Mouse (Mus musculus) kidney, postnatal 0 days (tissue): ENCODE measurements at regions not wholly inside any gene's neighbourhood (a gene's known extent, or its start where the extent isn't known, plus 50 kb on each side); places are given as distances from the start of the nearest gene placed in this dataset.
A peak's percentile ranks its signal among the peaks of the same experiment; 100 is the strongest.

Experiments
- ATAC-seq: fragments of 200-750 bp; cut with Nextera tagmentation; replicated peaks from 2 replicates; pipeline ENCODE4 v1.8.0; 2017; ENCODE audit warnings: low read depth, moderate number of reproducible peaks, moderate TSS enrichment, moderate library complexity; ENCODE audit not compliant: low FRiP score
- DNase-seq: peaks from one replicate; pipeline ENCODE4 v3.0.0-alpha.2; 2016; ENCODE audit warnings: low spot score
- H3K27ac ChIP-seq: fragments of 300-500 bp; sonication (generic); 2 replicates; pipeline ENCODE4 v1.5.1; 2014; ENCODE audit warnings: mild to moderate bottlenecking
- H3K27me3 ChIP-seq: fragments of 300-500 bp; sonication (generic); 2 replicates; pipeline ENCODE4 v1.6.1; 2014; ENCODE audit warnings: low read length, mixed read lengths; ENCODE audit not compliant: insufficient read depth
- H3K36me3 ChIP-seq: fragments of 300-500 bp; sonication (generic); 2 replicates; pipeline ENCODE4 v1.6.1; 2014; ENCODE audit warnings: low read length, mixed read lengths; ENCODE audit not compliant: insufficient read depth
- H3K4me1 ChIP-seq: fragments of 300-500 bp; sonication (generic); replicated peaks from 2 replicates; pipeline ENCODE4 v1.6.1; 2014; ENCODE audit warnings: antibody characterized with exemption, low read length, mixed read lengths; ENCODE audit not compliant: insufficient read depth
- H3K4me2 ChIP-seq: fragments of 300-500 bp; sonication (generic); 2 replicates; pipeline ENCODE4 v1.6.1; 2014; ENCODE audit warnings: mild to moderate bottlenecking, low read length, moderate library complexity, mixed read lengths
- H3K4me3 ChIP-seq: fragments of 300-500 bp; sonication (generic); replicated peaks from 2 replicates; pipeline ENCODE4 v1.5.1; 2014; ENCODE audit warnings: low read depth, low read length
- H3K9ac ChIP-seq: fragments of 300-500 bp; sonication (generic); 2 replicates; pipeline ENCODE4 v1.6.1; 2014; ENCODE audit warnings: low read depth, low read length
- H3K9me3 ChIP-seq: fragments of 300-500 bp; sonication (generic); replicated peaks from 2 replicates; pipeline ENCODE4 v1.6.1; 2016; ENCODE audit warnings: low read length, inconsistent platforms, mixed read lengths
- CTCF ChIP-seq: IDR thresholded peaks from 2 replicates; pipeline ENCODE4 v1.5.1; 2016; ENCODE audit warnings: antibody characterized with exemption, low read depth, mild to moderate bottlenecking, moderate library complexity
- WGBS: fragments of 180-500 bp; shearing (Covaris S2); extraction: QIAGEN DNeasy Blood & Tissue Kit; methylation state at CpG from one replicate; pipeline ENCODE4 v1.1.7; 2014; 5-methylcytosine and 5-hydroxymethylcytosine counted together

DNA sequence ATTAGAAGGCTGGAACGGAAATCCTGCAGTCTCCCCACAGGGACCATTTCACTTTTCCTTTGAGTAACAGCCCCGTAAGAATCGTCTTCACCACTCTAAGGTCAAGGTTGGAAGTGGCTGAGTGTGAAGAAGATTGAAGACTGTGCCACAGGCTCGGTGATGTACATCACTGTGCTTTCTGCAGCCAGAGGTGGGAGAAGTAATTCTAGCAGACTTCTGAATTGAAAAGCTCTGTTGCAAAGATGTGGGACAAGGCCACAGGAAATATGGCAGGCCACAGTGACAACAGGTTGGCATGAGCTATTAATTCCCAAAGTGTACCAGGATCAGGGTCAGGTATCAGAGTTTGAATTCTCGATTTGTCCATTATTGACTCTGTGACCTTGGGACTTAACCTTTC lies 219.9 kb downstream of the Tmem114 start:
- Histone ChIP-seq H3K27me3 (no peaks in the 10 kb centered on the region), H3K36me3 (no peaks in the 10 kb centered on the region), H3K4me3 (no peak overlapping the region), H3K9me3 (no peaks in the 10 kb centered on the region), H3K27ac (no peak overlapping the region), H3K4me2 (no peak overlapping the region), H3K9ac (no peak overlapping the region), H3K4me1 (no peaks in the 10 kb centered on the region)
- TF ChIP-seq CTCF: no peak
- ATAC-seq (no peak), DNase-seq (no peak)
- WGBS: 34% methylated on average over 5 of the region's 5 CpGs

DNA sequence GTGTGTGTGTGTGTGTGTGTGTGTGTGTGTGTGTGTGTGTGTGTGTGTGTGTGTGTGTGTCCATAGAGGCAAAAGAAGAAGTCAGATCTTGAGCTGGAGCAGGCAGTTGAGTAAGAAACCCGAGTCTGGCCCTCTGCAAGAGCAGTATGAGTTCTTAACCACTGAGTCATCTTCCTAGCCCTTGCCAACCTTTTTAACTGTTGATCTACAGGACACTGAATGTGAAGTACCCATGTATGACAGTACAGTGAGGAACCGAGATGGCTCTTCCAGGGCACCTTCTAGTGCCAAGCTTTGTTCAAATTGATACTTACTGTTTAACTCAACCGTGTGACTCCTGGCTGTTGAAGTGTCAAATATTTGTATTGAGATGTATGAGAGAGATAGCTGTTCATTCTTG lies 223.6 kb downstream of the Tmem114 start:
- no peak overlapping the region for H3K27ac ChIP-seq
- no peaks in the 10 kb centered on the region for H3K4me1 ChIP-seq
- 89% methylated on average over 3 of the region's 3 CpGs for WGBS
- no peak overlapping the region for H3K9ac ChIP-seq
- H3K4me2 ChIP-seq: no peak overlapping the region
- no peak for DNase-seq
- ATAC-seq: no peak
- H3K36me3 ChIP-seq: no peaks in the 10 kb centered on the region
- no peak for TF ChIP-seq CTCF
- no peaks in the 10 kb centered on the region for H3K9me3 ChIP-seq
- no peak overlapping the region for H3K4me3 ChIP-seq
- no peaks in the 10 kb centered on the region for H3K27me3 ChIP-seq

DNA sequence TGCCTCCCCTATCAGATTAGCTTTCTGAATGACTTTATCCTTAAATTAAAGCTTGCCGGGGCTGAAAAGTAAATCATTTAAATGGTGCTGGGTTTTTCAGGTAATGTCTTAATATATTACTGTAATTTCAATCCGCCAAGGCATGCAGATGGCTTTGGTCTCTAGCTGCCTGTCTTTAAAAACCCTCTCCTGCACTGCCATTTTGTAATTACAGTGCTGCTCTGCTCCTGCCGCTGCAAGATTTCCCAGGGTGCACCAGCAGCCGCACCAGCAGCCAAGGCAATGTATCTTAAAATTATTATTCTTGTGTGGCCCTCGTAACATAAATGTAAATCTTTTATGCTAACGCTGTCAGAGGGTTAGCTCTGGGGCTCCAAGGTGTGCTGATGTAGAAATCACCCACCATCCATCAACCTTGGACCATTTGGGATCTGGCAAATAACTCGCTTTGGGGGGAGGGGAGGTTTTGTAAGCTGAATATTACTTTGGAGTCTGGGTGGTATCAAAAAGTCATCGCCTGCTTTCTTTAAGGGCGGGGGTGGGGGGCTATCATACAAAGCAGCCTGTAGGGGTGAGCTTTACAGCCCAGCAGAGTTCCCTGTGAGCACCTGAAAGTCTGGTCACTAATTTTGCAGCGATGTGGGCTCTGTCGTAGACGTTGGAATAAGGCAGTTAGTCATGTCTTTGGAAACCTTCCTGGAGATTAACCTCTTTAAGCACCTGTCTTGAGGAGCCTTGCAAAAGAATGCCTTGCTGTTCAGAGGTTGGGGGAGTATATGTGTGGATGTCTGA lies 226.0 kb downstream of the Tmem114 start:
- Histone ChIP-seq H3K4me1 (no peaks in the 10 kb centered on the region), H3K9ac (no peak overlapping the region), H3K9me3 (no peaks in the 10 kb centered on the region), H3K36me3 (no peaks in the 10 kb centered on the region), H3K4me2 (no peak overlapping the region), H3K27me3 (no peaks in the 10 kb centered on the region), H3K4me3 (no peak overlapping the region), H3K27ac (no peak overlapping the region)
- no peak for ATAC-seq
- 53% methylated on average over 12 of the region's 12 CpGs for WGBS
- no peak for TF ChIP-seq CTCF
- DNase-seq: peak; percentile 7

DNA sequence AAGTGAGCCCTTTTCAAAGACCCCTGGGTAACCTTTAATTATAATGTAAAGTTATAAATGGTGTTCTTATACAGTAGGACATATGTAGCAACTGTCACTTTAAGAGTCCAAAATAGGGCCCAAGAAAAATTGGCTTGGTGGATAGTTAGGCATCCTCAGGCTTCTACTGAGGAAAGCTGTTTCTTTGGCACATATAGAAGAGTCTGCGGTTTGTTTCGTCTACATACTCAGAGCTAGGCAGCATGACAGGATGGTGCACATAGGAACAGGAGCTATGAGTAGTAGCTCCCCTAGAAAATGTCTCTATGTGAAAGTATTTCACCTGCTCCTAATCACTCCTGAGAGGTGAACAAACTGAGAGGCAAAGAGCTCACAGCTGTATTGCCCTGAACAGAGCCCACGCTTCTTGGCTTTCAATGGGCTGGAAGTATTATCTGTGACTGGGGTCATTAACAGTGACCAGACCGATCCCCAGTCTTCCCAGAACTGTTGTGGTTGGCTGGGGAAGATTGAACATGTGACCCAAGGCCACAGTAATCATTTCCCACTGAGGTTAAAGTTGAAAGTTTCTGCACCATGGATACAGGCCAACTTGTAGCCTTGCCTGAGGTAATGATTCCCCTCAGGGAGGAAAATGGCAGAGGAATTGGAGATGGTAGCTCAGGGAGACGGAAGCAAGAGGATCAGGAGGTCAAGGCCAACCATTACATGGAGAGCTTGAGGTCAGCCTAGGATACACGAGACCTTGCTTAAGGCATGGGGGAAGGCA lies 235.3 kb downstream of the Tmem114 start:
- Histone ChIP-seq H3K4me3 (no peak overlapping the region), H3K9me3 (no peaks in the 10 kb centered on the region), H3K27ac (no peak overlapping the region), H3K27me3 (no peaks in the 10 kb centered on the region), H3K36me3 (no peaks in the 10 kb centered on the region), H3K9ac (no peak overlapping the region), H3K4me2 (no peak overlapping the region), H3K4me1 (no peaks in the 10 kb centered on the region)
- TF ChIP-seq CTCF: no peak
- 67% methylated on average over 6 of the region's 6 CpGs for WGBS
- ATAC-seq (no peak), DNase-seq (no peak)

DNA sequence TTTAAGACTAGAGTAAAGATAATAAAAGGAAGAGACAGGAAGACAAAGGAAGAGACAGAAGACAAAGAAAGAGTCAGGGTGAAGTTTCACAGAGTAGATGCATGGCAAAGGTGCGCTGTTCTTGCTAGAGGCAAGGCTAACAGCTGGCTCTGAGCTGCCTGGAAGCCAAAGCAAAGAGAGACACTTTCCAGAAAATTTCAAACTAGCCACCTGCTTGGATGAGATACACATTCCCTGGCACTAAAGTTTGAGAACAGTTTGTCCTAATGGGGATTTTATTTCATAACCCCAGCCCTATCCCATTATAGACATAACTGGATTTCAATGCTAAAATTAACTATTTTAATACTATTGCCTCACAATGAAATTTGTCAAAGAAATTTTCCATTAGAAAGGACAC lies 235.9 kb downstream of the Tmem114 start:
- Histone ChIP-seq H3K4me3 (no peak overlapping the region), H3K9me3 (no peaks in the 10 kb centered on the region), H3K4me2 (no peak overlapping the region), H3K9ac (no peak overlapping the region), H3K27me3 (no peaks in the 10 kb centered on the region), H3K27ac (no peak overlapping the region), H3K36me3 (no peaks in the 10 kb centered on the region), H3K4me1 (no peaks in the 10 kb centered on the region)
- DNase-seq: no peak
- no peak for ATAC-seq
- TF ChIP-seq CTCF: no peak
- 92% methylated on average over 1 of the region's 1 CpGs for WGBS

DNA sequence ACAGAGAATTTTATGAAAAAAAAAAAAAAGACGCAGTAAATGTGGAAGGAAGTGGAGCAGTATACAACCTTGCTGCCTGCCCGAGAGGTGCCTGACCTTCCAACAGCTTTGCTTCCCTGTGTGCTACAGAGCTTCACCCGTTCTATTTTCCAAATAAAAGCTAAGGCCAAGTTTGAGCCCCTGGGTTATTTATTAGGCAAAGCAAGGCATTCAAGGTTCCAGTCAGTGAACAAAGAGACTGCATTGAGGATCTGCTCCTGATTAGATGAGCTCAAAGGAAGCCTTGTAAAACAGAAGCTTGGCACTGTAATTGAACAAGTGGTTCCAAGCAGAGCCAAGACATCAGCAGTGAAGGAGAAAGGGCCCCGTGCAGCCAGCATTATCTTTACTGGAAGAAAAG lies 236.4 kb downstream of the Tmem114 start:
- no peak overlapping the region for H3K4me2 ChIP-seq
- H3K4me3 ChIP-seq: no peak overlapping the region
- DNase-seq: no peak
- no peaks in the 10 kb centered on the region for H3K4me1 ChIP-seq
- no peak overlapping the region for H3K27ac ChIP-seq
- no peaks in the 10 kb centered on the region for H3K9me3 ChIP-seq
- no peak overlapping the region for H3K9ac ChIP-seq
- H3K36me3 ChIP-seq: no peaks in the 10 kb centered on the region
- no peak for ATAC-seq
- TF ChIP-seq CTCF: no peak
- no peaks in the 10 kb centered on the region for H3K27me3 ChIP-seq
- 39% methylated on average over 4 of the region's 4 CpGs for whole genome bisulfite sequencing
